Comparison of ENCODE assay signal across 23 mouse cellular contexts in the genomic region with DNA sequence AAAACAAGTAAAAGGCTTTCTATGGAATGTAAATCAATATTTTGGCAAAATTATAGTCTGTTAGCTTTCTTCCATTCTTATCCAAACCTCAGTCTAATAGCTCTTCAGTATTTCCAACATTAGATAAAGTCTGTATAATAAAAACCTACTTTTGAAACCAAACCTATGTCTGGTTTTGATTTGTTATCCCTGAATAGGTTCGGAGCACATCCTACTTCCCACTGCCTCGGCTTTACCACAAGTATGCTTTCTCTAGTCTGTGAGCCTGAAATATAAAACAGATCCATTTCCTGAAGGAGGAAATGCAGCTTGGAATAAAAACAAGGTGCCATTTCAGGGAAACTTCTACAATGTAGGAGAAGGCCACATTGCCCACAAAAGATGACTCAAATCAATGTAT.
DNase-seq lines count a peak whose midpoint lies in the region; ATAC-seq and TF ChIP-seq lines count a peak whose summit lies in the region.
"Had no signal": no experiment of that assay in that cellular context is flagged by ENCODE, and none has a peak within 500 bp of the region (broad histone marks: within the 10 kb centered on the region; RNA-seq: fewer than 3 reads in every experiment).

No protein-coding gene starts in this region.

- no peaks in the 10 kb centered on the region for H3K27me3 ChIP-seq in embryonic facial prominence, embryonic 11.5 days (ENCODE audit: control insufficient read depth, insufficient read depth, low read length)
- no peaks in the 10 kb centered on the region for H3K27me3 ChIP-seq in embryonic facial prominence, embryonic 10.5 days (replicated peaks; ENCODE audit: low read depth, poor library complexity, severe bottlenecking)
- H3K27me3 ChIP-seq in limb, embryonic 14.5 days (ENCODE audit: control insufficient read depth, insufficient read depth, low read length), result no peaks in the 10 kb centered on the region
- H3K27me3 ChIP-seq in limb, embryonic 10.5 days (ENCODE audit: low read depth, poor library complexity, severe bottlenecking), result no peaks in the 10 kb centered on the region
- H3K27me3 ChIP-seq in embryonic facial prominence, embryonic 14.5 days (replicated peaks; ENCODE audit: control insufficient read depth, insufficient read depth, low read length), result no peaks in the 10 kb centered on the region
- no peaks in the 10 kb centered on the region for H3K27me3 ChIP-seq in midbrain, embryonic 16.5 days (ENCODE audit: control insufficient read depth, insufficient read depth, low read depth, low read length)
- H3K27me3 ChIP-seq: CH12.LX had no signal

- no peaks in the 10 kb centered on the region for H3K9me3 ChIP-seq in embryonic facial prominence, embryonic 11.5 days (replicated peaks; ENCODE audit: control insufficient read depth, low read length)
- no peaks in the 10 kb centered on the region for H3K9me3 ChIP-seq in embryonic facial prominence, embryonic 10.5 days
- H3K9me3 ChIP-seq in limb, embryonic 14.5 days (ENCODE audit: control insufficient read depth, low read length), result no peaks in the 10 kb centered on the region
- no peaks in the 10 kb centered on the region for H3K9me3 ChIP-seq in limb, embryonic 10.5 days (replicated peaks)
- H3K9me3 ChIP-seq in embryonic facial prominence, embryonic 14.5 days (ENCODE audit: control insufficient read depth, low read length), result no peaks in the 10 kb centered on the region
- H3K9me3 ChIP-seq in midbrain, embryonic 16.5 days (replicated peaks; ENCODE audit: control insufficient read depth, low read length, poor library complexity, severe bottlenecking), result no peaks in the 10 kb centered on the region

- 30% methylated on average over 2 of the region's 2 CpGs for WGBS in embryonic facial prominence, embryonic 11.5 days
- WGBS in embryonic facial prominence, embryonic 10.5 days, result 38% methylated on average over 2 of the region's 2 CpGs
- WGBS in limb, embryonic 14.5 days, result 18% methylated on average over 2 of the region's 2 CpGs
- 42% methylated on average over 2 of the region's 2 CpGs for WGBS in limb, embryonic 10.5 days
- WGBS in embryonic facial prominence, embryonic 14.5 days, result 27% methylated on average over 2 of the region's 2 CpGs
- 85% methylated on average over 2 of the region's 2 CpGs for WGBS in midbrain, embryonic 16.5 days

- ATAC-seq in embryonic facial prominence, embryonic 11.5 days (replicated peaks; ENCODE audit: insufficient number of reproducible peaks, low FRiP score, low TSS enrichment, low read depth), result no peak
- no peak for ATAC-seq in limb, embryonic 14.5 days (ENCODE audit: low FRiP score, low read depth)
- peak; percentile 15; the same call in 1 of the 2 replicates for ATAC-seq in embryonic facial prominence, embryonic 14.5 days (ENCODE audit: low read depth)
- ATAC-seq in midbrain, embryonic 16.5 days, result no peak
- ATAC-seq: activated CD4-positive, CD25-positive, alpha-beta regulatory T cell, adult 4 months; CD4-positive, CD25-positive, alpha-beta regulatory T cell, adult 4 months; Patski had no signal

- H3K27ac ChIP-seq in embryonic facial prominence, embryonic 11.5 days (replicated peaks; ENCODE audit: low read depth, low read length), result no peak overlapping the region
- H3K27ac ChIP-seq in embryonic facial prominence, embryonic 10.5 days (replicated peaks), result no peak overlapping the region
- H3K27ac ChIP-seq in limb, embryonic 14.5 days (replicated peaks; ENCODE audit: low read depth, low read length), result no peak overlapping the region
- H3K27ac ChIP-seq in limb, embryonic 10.5 days, result no peak overlapping the region
- H3K27ac ChIP-seq in embryonic facial prominence, embryonic 14.5 days (replicated peaks; ENCODE audit: low read depth, low read length), result no peak overlapping the region
- H3K27ac ChIP-seq in midbrain, embryonic 16.5 days (ENCODE audit: low read length), result no peak overlapping the region
- H3K27ac ChIP-seq in gastrocnemius, adult 2 months, result no peak overlapping the region

- H3K4me3 ChIP-seq in embryonic facial prominence, embryonic 11.5 days (ENCODE audit: low read depth, low read length), result no peak overlapping the region
- no peak overlapping the region for H3K4me3 ChIP-seq in embryonic facial prominence, embryonic 10.5 days
- no peak overlapping the region for H3K4me3 ChIP-seq in limb, embryonic 14.5 days (replicated peaks; ENCODE audit: low read length)
- H3K4me3 ChIP-seq in limb, embryonic 10.5 days, result no peak overlapping the region
- no peak overlapping the region for H3K4me3 ChIP-seq in embryonic facial prominence, embryonic 14.5 days (ENCODE audit: low read depth, low read length)
- no peak overlapping the region for H3K4me3 ChIP-seq in midbrain, embryonic 16.5 days (ENCODE audit: low read depth, low read length)
- H3K4me3 ChIP-seq in gastrocnemius, adult 2 months, result no peak overlapping the region

- no peak for TF ChIP-seq POLR2A in limb, embryonic 14.5 days (IDR thresholded peaks at IDR 0.05; ENCODE audit: borderline replicate concordance, extremely low read depth, insufficient read depth, insufficient read length)

- no peaks in the 10 kb centered on the region for H3K36me3 ChIP-seq in embryonic facial prominence, embryonic 11.5 days (replicated peaks; ENCODE audit: control insufficient read depth, insufficient read depth, low read depth, low read length)
- no peaks in the 10 kb centered on the region for H3K36me3 ChIP-seq in embryonic facial prominence, embryonic 10.5 days (replicated peaks)
- H3K36me3 ChIP-seq in limb, embryonic 14.5 days (ENCODE audit: control insufficient read depth, insufficient read depth, low read length), result no peaks in the 10 kb centered on the region
- H3K36me3 ChIP-seq in limb, embryonic 10.5 days, result no peaks in the 10 kb centered on the region
- H3K36me3 ChIP-seq in embryonic facial prominence, embryonic 14.5 days (ENCODE audit: control insufficient read depth, insufficient read depth, low read length), result no peaks in the 10 kb centered on the region
- no peaks in the 10 kb centered on the region for H3K36me3 ChIP-seq in midbrain, embryonic 16.5 days (ENCODE audit: control insufficient read depth, insufficient read depth, low read length)
- H3K36me3 ChIP-seq: G1E had no signal

- H3K4me1 ChIP-seq in embryonic facial prominence, embryonic 11.5 days (ENCODE audit: control insufficient read depth, insufficient read depth, low read length), result no peaks in the 10 kb centered on the region
- no peaks in the 10 kb centered on the region for H3K4me1 ChIP-seq in embryonic facial prominence, embryonic 10.5 days
- H3K4me1 ChIP-seq in limb, embryonic 14.5 days (ENCODE audit: control insufficient read depth, insufficient read depth, low read length), result no peaks in the 10 kb centered on the region
- 0 out of 2 replicates have a peak, but pooled peaks cover 8% of the 10 kb centered on the region for H3K4me1 ChIP-seq in limb, embryonic 10.5 days
- no peaks in the 10 kb centered on the region for H3K4me1 ChIP-seq in embryonic facial prominence, embryonic 14.5 days (ENCODE audit: control insufficient read depth, insufficient read depth, low read length)
- H3K4me1 ChIP-seq in midbrain, embryonic 16.5 days (ENCODE audit: control insufficient read depth, insufficient read depth, low read length), result no peaks in the 10 kb centered on the region

- TF ChIP-seq CTCF in gastrocnemius, adult 2 months (IDR thresholded peaks at IDR 0.05), result no peak

- H3K4me2 ChIP-seq in embryonic facial prominence, embryonic 11.5 days (ENCODE audit: low read depth, low read length), result no peak overlapping the region
- H3K4me2 ChIP-seq in limb, embryonic 14.5 days (replicated peaks; ENCODE audit: low read depth, low read length, severe bottlenecking), result no peak overlapping the region
- no peak overlapping the region for H3K4me2 ChIP-seq in embryonic facial prominence, embryonic 14.5 days (ENCODE audit: low read depth, low read length)
- H3K4me2 ChIP-seq in midbrain, embryonic 16.5 days (ENCODE audit: low read length), result no peak overlapping the region

- no peak overlapping the region for H3K9ac ChIP-seq in embryonic facial prominence, embryonic 11.5 days (replicated peaks; ENCODE audit: low read length)
- no peak overlapping the region for H3K9ac ChIP-seq in limb, embryonic 14.5 days (ENCODE audit: low read depth, low read length, severe bottlenecking)
- H3K9ac ChIP-seq in embryonic facial prominence, embryonic 14.5 days (ENCODE audit: low read depth, low read length), result no peak overlapping the region
- no peak overlapping the region for H3K9ac ChIP-seq in midbrain, embryonic 16.5 days (ENCODE audit: low read depth, low read length)

- intact Hi-C loops in gastrocnemius, adult 2 months (cut with DNase I), result no loop called here

- DNase-seq in embryonic facial prominence, embryonic 11.5 days (ENCODE audit: low spot score), result peak; percentile 58
- no peak for DNase-seq in embryonic facial prominence, embryonic 10.5 days (ENCODE audit: low spot score)
- DNase-seq in limb, embryonic 14.5 days (ENCODE audit: low spot score), result peak; percentile 14
- no peak for DNase-seq in limb, embryonic 10.5 days (ENCODE audit: low spot score)
- DNase-seq in 3T3-L1 (ENCODE audit: low read depth, low spot score), result peak; percentile 14
- peak; percentile 80 for DNase-seq in embryonic facial prominence, embryonic 14.5 days (ENCODE audit: low spot score)
- no peak for DNase-seq in gastrocnemius, adult 2 months
- DNase-seq: adrenal gland, adult 2 months; adrenal gland, adult 8-10 months; adrenal gland, postnatal 10 days; adrenal gland, postnatal 14 days; adrenal gland, postnatal 25 days; adrenal gland, postnatal 36 days; B cell, adult 2 months; cerebellum, adult 11 months; cerebellum, adult 11-12 months; cerebellum, adult 18-20 months had no signal

Comparison
In these comparisons a context has a peak if more than half of its experiments do, and no peak if none do; other contexts are left out.
1. DNase-seq: peak in embryonic facial prominence, embryonic 11.5 days (single experiment), limb, embryonic 14.5 days (single experiment), 3T3-L1 (single experiment) and embryonic facial prominence, embryonic 14.5 days (single experiment); none in embryonic facial prominence, embryonic 10.5 days (single experiment), limb, embryonic 10.5 days (single experiment) and gastrocnemius, adult 2 months (single experiment).